Mouse (Mus musculus) liver, embryonic 14.5 days (tissue): Measurements from ENCODE around the gene Drosha.

Experiments used
- CTCF ChIP-seq: IDR thresholded peaks from 2 replicates; pipeline ENCODE4 v1.5.1; 2016; ENCODE audit warnings: antibody characterized with exemption, low read depth, control low read depth
- EP300 ChIP-seq: IDR thresholded peaks from 2 replicates; pipeline ENCODE4 v1.6.1; 2016; ENCODE audit warnings: antibody characterized with exemption, low read depth

- TF ChIP-seq EP300 = no peak
- no peak for TF ChIP-seq CTCF
These were observed 76.6 kb downstream of the Drosha start for GRCm38 (mm10) chr15:12901197-12901570.
